Mouse (Mus musculus) cerebellum, adult 11-12 months (tissue): ENCODE results near the gene Olfr11.

ENCODE experiments used
- DNase-seq: peaks from one replicate; pipeline ENCODE4 v3.0.0; 2022

The Olfr11 gene

DNA sequence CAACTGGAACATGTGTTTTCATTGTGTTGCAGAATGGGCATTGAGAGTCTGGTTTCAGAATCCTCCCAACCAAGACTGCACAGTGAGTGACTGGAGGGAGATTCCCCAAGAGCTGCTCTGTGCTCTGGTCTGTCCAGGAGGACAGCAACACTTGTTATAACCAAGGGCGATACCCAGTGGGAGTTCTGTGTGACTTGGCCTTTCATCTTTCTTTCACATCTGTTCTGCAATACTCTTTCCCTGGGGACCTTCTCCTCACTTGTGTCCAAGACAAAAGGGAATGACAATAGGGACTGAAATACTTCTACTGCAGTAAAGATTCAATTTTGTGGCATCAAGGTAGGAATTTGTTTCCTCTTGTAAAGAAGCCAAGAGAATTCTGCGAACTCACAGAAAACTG lies at the start of gene Olfr11:
TSS of gene Olfr11 (minus strand) at position 101 of the 400 bp plus-strand sequence.
- DNase-seq, result no peak

- DNase-seq, result no peak
Measured at GRCm38 (mm10) chr13:21677305-21677704, 35.0 kb upstream of the Olfr11 start, which contains the start of gene Olfr1360. Gene Olfr1360 (minus strand): TSS chr13:21677405.

GRCm38 (mm10) chr13:21663286-21663685 lies 21.0 kb upstream of the Olfr11 start, which contains the start of gene Olfr1361:
Gene Olfr1361 (minus strand): TSS chr13:21663386.
- no peak for DNase-seq

DNA sequence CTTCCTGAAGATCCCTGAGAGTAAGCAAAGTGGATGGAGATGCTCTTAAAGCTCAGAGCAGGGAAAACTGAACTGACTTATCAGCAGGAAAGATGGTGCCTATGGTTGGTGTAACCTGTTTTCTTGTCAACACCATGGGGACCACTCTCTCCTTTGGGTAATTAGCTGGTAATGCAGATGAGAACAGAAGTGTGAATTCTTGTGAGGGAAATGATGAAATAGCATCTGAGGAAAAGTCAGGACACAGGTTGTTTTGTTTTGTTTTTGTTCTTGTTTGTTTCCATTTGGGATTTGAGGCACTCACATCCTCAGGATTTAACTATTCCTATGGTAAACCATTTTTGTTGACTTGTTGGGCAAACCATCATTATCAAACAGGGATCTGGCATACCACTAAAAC lies 28.4 kb downstream of the Olfr11 start, which contains the start of gene Olfr1362:
TSS of gene Olfr1362 (minus strand) at position 101 of the 400 bp plus-strand sequence.
- DNase-seq, result no peak

DNA sequence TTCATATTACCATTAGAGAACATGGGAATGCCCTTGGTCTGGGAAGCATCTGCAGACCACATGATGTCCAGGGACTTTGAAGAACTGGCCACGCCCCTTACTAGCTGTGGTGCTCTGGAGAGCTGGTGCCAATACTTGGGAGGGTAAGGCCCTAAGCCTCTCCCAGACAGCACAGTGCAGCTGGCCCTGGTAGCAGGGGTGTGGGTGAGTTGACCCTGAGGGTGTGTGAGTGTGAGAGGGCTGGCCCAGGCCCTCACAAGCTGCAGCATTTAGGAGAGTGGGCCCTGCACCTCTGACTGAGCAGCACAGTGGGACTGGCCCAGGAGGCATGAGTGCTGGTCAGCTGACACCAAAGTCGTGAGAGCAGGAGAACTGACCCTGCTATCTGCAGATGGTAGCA lies 50.7 kb downstream of the Olfr11 start:
- no peak for DNase-seq
